Mouse (Mus musculus) cerebellum, adult 11 months (tissue): Measurements from ENCODE around the gene Nacad.

Experiments used
- DNase-seq: peaks from one replicate; pipeline ENCODE4 v3.0.0; 2022

The Nacad gene

DNA sequence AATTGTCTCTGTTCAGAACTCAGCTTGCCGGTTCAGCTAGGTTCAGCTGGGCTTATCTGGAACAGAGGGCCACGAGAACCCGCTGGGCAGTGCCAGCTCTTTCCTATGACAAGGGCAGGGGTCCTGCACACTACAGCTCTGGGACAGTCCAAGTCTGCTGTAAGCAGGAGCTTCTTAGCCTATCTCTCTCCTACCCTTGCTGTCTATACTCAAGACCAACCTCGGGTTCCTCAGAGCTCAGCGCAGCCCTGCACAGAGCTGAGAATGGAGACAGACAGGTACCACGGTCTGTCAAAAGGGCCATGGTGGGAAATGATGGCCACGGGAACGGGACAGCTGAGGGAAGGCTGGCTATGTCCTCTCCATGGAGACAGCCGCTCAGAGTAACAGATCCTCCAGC, 2.6 kb downstream of the Nacad start:
- DNase-seq, result no peak

DNA sequence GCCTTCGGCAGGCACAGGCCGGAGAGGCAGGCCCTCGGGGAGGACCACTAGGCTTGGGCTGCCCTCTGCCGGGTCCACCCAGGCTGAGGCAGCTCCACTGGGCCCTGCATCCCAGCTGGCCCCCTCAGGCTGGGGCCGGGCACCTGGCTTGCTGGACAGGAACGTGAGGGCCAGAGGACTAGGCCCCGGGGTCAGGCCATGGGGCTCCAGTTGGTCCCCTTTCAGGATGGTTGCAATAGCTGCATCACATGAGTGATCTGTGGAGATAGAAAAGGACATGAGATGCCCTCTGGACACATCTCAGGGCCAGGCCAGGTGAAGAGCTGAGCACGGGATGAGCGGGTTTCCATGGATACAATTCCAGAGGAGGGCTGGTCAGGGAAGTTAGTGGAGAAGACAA, 3.2 kb downstream of the Nacad start:
- no peak for DNase-seq

DNA sequence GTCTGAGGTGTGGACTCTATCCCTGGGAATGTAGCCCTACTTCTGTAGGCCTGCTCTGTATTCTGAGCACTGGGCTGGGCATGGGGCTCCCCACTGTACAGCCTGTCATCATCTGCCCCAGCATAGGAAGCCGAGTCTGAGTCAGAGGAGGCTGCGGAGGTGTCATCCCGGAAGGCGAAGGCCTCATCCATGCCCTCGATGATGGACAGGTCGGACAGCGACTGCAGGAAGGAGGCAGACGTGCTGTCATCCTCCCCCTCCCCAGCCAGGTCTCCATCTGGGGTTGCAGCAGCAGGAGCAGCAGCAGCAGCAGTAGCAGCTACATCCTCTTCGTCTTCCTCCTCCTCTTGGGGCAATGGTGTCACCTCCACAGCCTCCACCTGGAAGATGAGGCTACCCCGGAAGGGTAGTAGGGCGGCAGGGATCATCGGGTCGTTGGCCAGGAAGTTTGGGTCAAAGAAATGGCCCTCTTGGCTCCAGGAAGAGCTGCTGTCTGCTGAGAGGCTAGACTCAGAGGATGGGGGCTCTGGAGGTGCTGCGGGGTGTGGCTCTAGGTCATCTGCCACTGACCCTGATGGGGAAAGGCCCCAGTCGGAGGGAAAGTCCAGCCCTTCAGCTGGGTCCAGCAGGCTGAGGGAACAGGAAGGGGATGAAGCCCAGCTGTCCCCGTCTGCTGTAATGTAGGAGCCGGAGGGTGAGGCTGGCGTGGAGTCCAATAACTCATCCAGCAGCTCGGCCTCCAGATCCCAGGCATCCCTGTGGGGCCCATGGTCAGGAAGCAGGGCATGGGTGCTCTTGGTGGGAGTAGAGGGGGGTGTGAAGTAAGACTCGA, 4.0 kb downstream of the Nacad start:
- no peak for DNase-seq

DNA sequence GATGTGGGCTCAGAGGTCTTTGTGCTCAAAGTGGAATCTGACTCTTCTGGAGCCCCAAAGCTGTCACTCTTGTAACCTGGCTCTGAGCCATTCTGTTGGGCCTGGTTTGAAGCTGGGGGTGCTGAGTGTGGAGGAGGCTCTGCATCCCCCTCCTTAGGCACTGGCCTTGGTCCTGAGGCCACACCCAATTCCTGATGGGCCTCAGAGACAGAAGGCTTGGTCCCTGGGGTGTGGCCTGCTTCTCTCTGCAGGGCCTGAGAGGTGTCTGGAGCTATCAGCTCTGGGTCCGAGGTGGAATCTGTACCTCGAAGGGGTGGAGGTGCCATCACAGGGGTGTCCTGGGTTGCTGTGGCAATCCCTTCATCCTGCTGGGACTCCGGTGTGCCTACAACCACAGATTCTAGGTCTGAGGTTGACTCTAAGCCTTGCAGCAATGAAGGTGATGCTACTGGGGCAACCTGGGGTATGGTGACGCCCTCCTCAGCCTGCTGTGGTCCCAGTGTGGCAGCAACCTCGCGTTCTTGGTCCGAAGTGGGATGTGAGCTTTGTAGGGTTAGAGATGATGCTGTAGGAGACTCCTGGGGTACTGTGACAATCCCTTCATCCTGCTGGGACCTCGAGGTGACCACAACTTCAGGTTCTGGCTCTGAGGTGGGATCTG, 5.4 kb downstream of the Nacad start:
- DNase-seq, result no peak

DNA sequence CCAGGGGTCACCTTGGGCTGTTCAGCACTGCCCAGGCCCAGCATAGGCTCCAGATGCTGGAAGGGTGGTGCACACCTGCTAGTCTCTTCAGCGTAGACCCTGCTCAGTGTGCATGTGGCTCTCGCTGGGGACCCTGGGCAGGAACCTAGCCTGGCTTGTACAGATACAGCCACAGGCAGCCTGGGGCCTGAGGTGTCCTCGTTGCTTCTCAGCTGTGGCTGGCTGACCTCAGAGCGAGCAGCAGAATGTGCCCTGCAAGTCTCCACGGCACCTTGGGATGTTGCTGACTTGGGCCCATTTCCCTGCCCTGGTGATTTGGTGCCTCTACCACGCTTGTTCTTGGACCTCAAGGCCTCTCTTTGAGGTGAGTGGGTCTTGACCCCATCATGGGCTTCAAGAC, 6.0 kb downstream of the Nacad start:
- DNase-seq, result no peak

DNA sequence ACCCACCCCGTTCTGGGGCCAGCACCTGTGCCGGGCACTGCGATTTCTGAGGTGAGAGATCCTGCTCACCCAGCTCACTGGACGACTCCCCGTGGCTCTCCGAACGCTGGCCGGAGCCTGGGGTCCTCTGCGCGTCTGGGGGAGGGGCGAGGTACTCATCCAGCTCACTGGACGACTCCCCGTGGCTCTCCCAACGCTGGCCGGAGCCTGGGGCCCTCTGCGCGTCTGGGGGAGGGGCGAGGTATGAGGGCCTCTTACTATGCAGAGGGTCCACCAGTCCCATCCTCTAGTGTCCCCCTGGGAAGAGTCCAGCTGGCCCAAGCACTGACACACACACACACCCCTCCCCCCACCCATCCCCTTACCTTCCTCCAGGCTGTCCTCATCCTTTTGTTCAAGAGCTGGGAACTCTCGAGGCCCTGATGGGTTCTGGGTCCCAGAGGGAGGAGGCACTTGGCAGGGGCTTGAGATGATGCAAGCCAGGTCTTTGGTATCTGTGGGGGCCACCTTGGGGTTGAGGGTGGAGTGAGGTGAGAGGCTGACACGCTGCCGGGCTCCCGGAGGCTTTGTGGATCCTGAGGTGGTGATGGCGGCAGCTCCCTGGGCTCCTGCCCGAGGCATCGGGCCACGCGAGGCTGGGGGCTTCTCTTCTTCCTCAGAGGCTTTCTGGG, 6.7 kb downstream of the Nacad start:
- no peak for DNase-seq

DNA sequence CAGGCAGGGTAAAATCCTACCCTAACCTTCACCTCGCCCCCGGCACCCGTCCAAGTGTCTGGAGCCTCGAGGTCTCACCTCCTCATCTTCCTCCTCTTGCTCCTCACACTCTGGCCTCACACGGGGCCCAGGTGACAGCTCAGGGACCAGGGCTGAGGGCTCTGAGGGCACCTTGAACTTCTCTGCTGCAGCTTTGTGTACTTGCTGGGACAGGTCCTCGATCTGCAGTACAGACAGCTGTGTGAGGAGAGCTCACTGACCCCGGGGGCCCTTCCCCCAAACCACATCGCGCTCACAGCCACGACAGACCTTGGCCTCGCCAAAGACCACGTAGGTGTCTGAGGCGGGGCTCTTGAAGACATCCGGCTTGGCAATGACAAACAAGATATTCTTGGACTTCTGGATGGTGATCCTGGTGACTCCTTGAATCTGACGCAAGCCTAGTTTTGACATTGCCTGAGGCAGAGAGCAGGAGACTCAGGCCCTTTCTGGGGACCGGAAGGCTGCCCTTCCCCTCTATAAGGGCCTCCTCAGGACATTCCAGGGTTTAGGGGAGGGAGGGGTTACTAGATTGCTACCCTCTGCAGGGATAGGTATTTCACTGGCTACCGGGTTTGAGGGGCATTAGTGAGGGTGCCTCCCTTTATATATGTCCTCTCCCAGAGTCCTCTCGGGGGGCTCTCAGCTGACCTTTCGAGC, 7.5 kb downstream of the Nacad start:
- no peak for DNase-seq

DNA sequence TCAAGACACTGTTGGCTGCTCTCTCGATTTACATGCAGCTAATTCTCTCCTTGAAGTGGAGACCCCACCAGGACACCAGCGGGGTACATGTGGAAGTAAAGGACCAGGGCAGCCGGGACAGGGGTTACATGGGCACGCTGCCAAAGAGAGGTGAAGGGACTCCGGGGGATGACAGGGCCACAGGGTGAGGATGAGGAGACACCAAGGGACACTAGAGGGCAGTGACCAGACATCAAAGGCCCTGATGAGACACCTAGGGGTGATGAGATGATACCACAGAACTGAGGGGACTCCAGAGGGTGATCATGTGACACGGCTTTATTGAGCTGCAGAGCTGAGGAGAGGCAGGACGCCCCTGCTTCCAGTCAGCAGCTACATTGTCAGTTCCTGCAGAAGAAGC, 8.3 kb downstream of the Nacad start:
- DNase-seq, result no peak

DNA sequence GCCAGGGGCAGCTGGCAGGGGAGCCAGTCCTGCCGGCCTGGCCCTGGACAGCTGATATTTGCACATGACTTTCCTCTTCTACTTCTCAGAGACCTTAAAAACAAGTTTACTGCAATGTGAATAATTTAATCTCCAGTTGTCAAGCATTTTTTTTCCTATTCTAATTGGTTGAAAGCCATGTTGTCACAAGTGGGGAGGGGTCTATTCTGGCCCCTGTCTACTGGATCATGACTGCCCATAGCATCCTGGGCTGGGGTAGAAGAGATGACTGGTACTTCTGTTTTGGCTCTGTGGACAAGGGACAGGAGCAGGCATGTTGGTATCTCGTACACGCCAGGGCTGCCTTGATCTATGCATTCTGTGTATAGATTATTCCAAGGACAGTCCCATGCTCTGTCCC, 9.2 kb downstream of the Nacad start:
- no peak for DNase-seq

DNA sequence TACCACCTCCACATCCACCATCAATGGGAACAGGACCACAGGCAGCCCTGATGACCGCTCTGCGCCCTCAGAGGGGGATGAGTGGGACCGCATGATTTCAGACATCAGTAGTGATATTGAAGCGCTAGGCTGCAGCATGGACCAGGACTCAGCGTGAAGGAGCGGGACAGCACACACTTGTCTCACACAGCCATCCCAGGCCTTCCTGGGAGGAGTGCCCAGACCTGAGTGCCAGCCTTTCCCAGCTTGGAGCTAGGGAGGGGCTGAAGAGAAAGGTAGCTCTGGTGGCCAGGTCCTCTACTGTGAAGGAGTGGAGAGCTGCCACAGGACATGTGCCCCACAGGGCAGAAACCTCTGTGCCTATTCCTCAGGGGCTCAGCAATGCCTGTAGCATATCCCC, 9.6 kb downstream of the Nacad start:
- no peak for DNase-seq

DNA sequence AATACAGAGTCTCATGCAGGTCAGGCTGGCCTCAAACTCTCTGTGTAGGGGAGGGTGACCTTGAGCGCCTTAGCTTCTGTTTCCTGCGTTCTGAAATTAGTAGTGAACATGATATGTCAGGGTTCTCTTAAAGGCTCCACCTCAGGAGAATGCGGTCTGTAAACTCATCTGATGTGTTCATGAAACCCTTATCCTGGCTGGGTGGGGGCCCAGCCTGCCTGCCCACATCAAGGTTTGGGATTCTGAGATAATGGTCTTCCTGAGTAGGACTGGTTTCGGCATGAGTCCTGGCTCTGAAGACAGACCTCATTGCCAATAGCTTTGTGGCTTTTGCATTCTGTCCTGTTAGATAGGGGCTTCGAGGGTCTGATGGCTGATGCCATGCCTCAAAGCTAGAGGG, 10.5 kb downstream of the Nacad start:
- no peak for DNase-seq

DNA sequence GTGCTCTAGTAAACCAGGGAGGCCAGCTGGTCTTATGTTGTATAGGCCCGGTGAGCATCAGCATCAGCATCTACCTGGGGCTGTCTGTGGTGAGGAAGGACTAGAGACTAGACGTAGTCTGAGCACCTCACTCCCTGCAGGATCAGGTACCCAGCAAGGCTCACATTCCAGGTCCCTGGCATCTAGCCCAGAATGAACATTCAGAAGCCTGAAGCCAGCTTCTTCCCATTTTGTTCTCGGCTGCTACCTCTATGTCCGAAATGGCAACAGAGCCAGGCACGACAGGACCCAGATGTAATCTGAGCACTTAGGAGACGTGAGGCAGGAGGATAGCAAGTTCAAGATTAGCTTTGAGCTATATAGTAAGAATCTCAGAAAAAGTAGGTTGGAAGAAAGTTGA, 11.0 kb downstream of the Nacad start:
- DNase-seq, result no peak

DNA sequence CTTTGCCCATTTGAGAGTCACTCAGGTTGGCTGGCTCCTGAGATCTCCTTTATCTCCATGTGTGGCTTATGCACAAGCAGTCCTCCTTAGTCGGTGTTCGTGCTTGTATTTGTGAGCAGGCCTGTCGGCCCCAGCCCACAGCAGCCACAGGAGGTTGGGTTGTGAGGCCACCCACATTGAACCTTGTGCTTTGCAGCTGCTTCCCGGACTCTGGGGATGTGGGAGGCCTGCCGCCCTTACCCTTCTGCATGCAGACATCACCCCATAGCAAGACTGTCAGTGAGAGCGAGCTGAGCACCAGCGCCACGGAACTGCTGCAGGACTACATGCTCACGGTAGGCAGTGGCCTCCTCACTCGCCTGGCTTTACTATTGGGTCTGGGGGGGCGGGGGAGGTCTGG, 12.4 kb downstream of the Nacad start:
- no peak for DNase-seq

DNA sequence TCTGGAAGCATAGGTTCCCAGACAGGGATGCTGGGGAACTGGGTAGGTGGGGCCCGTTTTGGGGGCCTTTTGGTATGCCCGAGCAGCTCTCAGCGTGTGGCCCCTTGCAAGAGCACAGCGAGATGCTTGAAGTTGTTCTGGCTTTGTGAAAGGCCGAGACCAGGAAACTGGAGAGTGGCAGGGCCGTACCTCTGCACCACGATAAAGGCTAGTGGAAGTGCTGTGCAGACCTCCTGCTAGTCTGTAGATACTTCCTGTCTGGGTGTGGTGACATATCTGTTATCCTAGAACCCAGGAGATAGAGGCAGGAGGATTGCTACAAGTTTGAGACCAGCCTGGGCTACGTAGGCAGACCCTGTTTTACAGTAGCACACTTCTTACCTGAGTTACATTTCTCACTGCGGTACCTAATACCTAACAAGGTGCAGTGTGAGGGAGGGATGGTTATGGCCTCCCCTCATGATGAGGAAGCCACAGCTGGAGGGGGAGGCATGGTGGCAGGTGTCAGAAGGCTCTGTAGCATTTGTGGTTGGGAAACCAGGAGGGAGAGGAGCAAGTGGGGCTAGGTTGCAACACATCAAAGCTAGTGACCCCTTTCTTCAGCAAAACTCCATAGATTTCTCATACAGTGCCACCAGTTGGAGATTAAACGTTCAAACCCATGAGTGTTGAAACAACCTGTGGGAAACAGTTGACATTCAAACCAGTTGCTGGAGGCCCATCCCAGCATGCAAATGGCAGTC, 14.7 kb downstream of the Nacad start:
- no peak for DNase-seq

DNA sequence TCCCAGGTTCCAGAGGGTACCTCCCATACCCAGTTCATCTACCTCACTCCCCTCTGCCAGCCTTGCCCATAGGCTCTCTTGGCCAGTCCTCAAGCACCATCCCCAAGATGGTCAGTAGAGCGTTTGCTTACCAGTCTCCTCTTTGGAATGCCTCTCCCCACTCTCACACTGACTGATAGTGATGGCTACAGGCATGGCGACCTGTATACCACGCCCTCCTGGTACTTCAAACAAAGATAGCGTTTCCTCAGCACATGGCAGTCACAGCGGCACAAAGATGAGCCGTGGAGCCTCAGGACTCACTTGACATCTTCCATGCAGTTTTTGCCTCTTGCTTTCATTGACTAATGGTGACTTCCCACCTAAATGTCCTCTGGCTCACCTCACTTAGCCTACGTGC, 16.0 kb downstream of the Nacad start:
- DNase-seq, result no peak

DNA sequence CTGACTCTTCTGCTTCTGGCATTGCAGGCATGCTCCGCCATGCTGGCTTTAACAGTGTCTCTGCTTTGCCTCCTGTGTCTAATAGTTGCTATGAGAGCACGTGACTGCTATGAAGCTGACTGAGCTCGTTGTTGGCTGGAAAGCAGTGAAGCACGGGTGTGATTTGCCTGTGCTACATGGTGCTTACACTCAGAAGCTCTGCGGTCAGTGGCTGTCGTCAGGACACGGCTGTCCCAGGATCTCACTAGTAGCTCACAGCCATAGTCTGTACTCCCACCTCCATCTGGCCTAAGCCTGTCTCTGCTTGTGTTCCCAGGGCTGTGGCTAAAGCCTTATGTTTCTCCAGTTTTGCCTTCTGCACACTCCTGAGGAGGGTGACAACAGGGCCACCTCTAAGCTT, 17.6 kb downstream of the Nacad start:
- no peak for DNase-seq

DNA sequence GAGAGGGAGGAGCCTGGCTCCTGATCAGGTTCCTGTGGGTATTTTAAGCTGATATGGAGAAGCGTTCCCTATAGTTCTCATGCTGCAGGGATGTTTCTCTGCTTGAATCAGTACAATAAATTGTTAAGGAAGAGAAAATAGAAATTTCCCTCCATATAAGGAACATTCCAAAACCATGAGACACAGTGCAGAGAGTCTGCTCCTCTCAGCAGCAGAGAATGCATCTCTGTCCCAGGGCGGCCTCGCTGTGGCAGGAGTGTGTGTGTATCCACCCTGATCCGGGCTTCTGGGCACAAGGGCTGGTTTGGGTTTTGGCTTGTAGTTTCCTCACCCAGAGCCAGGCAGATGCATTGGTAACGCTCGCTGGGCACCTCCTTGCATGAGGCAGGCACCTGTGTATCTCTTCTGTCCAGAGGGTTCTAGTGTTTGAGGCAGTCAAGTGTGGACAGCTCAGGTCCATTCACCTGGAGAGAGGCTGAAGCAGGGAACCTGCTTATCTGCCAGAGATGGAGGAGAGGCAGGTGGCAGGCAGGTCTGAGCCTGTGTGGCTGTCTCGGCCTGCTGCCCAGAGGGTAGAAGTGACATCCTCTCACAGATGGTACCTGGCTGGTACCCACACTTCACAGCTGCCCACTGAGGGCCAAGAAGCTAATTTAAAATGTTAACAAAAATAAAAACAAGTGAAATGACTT, 18.5 kb downstream of the Nacad start:
- DNase-seq, result peak; percentile 75

DNA sequence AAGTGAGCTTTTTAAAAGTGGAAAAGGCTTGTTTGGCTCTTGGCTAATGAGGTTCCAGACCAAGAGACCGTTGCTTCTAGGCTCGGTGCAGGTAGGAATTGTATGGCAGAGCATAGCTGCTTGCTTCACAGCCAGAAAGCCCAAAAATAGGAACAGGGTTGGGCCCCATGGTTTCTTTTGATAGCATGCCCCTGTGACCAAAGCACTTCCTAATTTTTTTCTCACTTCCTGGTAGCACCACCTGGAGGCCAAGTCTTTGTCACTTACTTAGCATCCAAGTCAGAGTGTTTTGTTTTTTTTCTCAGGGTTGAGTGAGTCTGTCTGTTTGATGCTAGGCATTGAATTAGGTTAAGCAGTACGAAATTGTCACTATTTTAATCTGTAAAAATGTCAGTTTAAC, 19.2 kb downstream of the Nacad start:
- no peak for DNase-seq

DNA sequence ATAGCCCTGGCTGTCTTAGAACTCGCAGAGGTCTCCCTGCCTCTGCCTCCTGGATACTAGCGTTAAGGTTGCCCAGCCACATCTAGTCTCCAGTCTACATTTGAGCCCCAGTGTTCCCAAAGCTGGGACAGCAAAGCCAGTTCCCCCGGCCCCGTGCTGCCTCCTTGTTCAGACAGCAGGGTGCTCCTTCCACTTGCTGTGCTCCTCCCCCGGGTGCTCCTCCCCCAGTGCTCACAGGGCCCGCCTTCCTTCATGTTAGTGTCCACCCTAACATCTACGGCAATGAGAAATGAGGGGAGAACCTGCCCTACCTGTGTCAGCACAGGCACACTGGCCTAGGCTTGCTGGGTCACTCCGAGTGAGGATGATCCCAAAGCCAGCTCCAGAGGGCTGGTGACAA, 20.1 kb downstream of the Nacad start:
- no peak for DNase-seq

DNA sequence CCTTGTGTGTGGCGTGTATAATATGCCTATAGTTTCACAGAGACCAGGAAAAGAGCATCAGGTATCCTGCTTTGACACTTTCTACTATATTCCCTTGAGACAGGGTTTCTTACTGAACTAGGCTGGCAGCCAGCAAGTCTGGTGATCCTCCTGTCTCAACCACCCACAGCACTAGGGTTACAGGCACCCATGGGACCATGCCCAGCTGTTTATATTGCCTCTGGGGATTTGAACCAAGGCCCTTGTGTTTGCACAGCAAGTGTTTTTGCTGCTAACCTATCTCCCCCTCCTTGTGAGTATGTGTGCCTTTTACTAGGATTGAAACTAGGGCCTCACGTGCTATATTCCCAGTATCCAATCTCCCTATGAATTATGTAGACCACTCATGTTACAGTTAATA, 24.3 kb downstream of the Nacad start:
- DNase-seq, result no peak

DNA sequence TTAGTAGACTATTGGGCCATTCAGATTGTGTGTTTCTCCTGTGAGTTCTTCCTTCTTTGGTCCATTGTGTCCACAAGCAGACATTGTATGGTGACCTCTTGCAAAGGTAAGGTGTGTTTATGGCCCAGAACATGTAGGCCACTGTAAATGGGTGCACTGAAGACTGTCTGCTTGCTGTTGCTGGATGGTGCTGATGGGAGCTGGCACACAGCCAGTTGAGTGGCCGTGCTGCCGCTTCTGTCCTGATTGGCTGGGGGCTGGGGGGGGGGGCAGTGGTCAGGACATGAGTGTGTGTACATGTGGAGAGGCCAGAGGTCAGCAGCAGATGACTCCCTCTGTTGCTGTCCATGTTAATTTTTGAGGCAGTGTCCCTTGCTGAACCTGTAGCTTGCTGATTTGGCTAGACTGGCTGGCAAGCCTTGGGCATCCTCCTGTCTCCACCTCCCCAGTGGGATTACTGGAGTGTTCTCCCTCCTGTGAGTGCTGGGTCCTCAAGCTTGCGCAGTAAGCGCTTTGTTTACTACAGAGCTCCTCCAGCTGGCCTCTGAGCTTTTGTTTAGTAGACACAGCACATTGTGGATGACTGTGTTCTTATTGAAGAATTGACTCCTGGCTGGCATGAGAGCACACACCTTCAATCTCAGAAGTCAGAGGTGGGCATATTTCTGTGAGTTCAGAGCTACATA, 25.6 kb downstream of the Nacad start:
- no peak for DNase-seq

DNA sequence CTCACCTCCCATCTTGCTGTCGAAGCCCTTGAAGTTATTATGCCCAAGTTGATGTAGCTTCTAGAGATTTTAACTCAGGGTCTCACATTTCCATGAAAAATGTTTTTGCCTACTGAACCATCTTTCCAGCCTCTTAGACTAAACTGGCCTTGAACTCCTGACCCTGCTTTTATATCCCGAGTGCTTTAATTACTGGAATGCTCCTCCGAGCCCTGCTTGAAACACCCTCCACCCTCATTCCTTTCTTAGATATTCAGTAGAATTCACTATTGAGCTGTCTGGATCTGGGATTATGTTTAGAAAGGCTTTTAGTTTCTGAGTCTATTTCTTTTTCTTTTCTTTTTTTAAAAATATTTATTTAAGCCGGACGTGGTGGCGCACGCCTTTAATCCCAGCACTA, 26.5 kb downstream of the Nacad start:
- no peak for DNase-seq
